Mouse (Mus musculus) stomach, embryonic 14.5 days (tissue): Measurements from ENCODE around the gene Csrnp1. TPM values are rescaled to one million over a fixed set of nuclear protein-coding genes. Genes with fewer than 3 reads are reported as not detected.

ENCODE experiments used
- ATAC-seq: fragments of 200-750 bp; cut with Nextera tagmentation; 2 replicates; pipeline ENCODE4 v1.8.0; 2017; ENCODE audit warnings: low read depth, moderate TSS enrichment; ENCODE audit not compliant: insufficient number of reproducible peaks, insufficient read depth, low FRiP score
- H3K27ac ChIP-seq: fragments of 300-500 bp; sonication (generic); 2 replicates; pipeline ENCODE4 v1.5.1; 2014; ENCODE audit warnings: mild to moderate bottlenecking, low read length, moderate library complexity, mixed read lengths
- H3K27me3 ChIP-seq: fragments of 300-500 bp; sonication (generic); 2 replicates; pipeline ENCODE4 v1.6.1; 2014; ENCODE audit warnings: low read length, control low read depth, mixed read lengths; ENCODE audit not compliant: control insufficient read depth, insufficient read depth
- H3K36me3 ChIP-seq: fragments of 300-500 bp; sonication (generic); 2 replicates; pipeline ENCODE4 v1.6.1; 2014; ENCODE audit warnings: mild to moderate bottlenecking, control low read depth, low read length, moderate library complexity, mixed read lengths; ENCODE audit not compliant: control insufficient read depth, insufficient read depth
- H3K4me1 ChIP-seq: fragments of 300-500 bp; sonication (generic); 2 replicates; pipeline ENCODE4 v1.6.1; 2014; ENCODE audit warnings: low read length, control low read depth, mixed read lengths; ENCODE audit not compliant: control insufficient read depth, insufficient read depth
- H3K4me2 ChIP-seq: fragments of 300-500 bp; sonication (generic); replicated peaks from 2 replicates; pipeline ENCODE4 v1.6.1; 2014; ENCODE audit warnings: low read depth, low read length, control low read depth
- H3K4me3 ChIP-seq: fragments of 300-500 bp; sonication (generic); 2 replicates; pipeline ENCODE4 v1.5.1; 2014; ENCODE audit warnings: low read depth, low read length, control low read depth
- H3K9ac ChIP-seq: fragments of 300-500 bp; sonication (generic); replicated peaks from 2 replicates; pipeline ENCODE4 v1.6.1; 2014; ENCODE audit warnings: low read depth, mild to moderate bottlenecking, control low read depth, low read length, moderate library complexity, mixed read lengths
- H3K9me3 ChIP-seq: fragments of 300-500 bp; sonication (generic); 2 replicates; pipeline ENCODE4 v1.6.1; 2016; ENCODE audit warnings: low read depth, low read length, control low read depth; ENCODE audit not compliant: control insufficient read depth
- WGBS: fragments of 180-500 bp; shearing (Covaris S2); extraction: QIAGEN DNeasy Blood & Tissue Kit; methylation state at CpG from one replicate; pipeline ENCODE4 v1.1.7; 2014; 5-methylcytosine and 5-hydroxymethylcytosine counted together
- polyA plus RNA-seq: library from polyadenylated mRNA; unstranded; fragments of >200 nt; fragmentation: Nextera tagmentation; extraction: Ambion mirVana; gene quantifications from 2 replicates; pipeline ENCODE4 v1.2.1, GENCODE M21; 2014

Gene Csrnp1
- polyA plus RNA-seq, 1 experiment from 2014 or later, result 2.5 TPM

GRCm38 (mm10) chr9:119962216-119962615, 22.2 kb downstream of the Csrnp1 start:
- Histone ChIP-seq H3K4me2 (no peak overlapping the region), H3K27me3 (no peaks in the 10 kb centered on the region), H3K4me1 (0 out of 2 replicates have a peak, but pooled peaks cover 6% of the 10 kb centered on the region), H3K4me3 (no peak overlapping the region), H3K9ac (no peak overlapping the region), H3K36me3 (no peaks in the 10 kb centered on the region), H3K27ac (no peak overlapping the region), H3K9me3 (no peaks in the 10 kb centered on the region)
- ATAC-seq, result no peak
- WGBS, result 64% methylated on average over 4 of the region's 4 CpGs

DNA sequence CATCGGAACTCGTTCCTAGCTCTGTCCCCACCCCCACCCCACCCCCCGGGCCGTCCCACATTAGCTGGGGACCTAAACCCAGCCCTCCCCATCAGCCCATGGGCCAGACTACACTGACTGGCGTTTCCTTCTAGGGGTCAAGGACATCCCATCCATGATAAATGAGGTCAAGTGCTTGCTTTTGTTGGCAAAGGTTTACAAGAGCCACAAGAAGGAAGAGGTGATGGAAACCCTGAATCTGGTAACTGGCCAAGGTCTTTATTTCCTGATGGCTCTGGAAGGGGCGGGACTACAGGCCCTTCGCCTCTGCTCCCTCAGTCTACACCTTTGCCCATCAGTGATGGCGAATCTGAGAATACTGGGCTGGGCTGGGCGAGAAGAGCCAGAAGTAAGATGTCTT, 25.6 kb downstream of the Csrnp1 start:
- H3K27ac ChIP-seq, result no peak overlapping the region
- H3K9ac ChIP-seq, result no peak overlapping the region
- WGBS, result 76% methylated on average over 9 of the region's 9 CpGs
- no peak overlapping the region for H3K4me3 ChIP-seq
- no peaks in the 10 kb centered on the region for H3K27me3 ChIP-seq
- H3K4me1 ChIP-seq, result 0 out of 2 replicates have a peak, but pooled peaks cover 6% of the 10 kb centered on the region
- H3K36me3 ChIP-seq, result no peaks in the 10 kb centered on the region
- no peak for ATAC-seq
- no peaks in the 10 kb centered on the region for H3K9me3 ChIP-seq
- no peak overlapping the region for H3K4me2 ChIP-seq

GRCm38 (mm10) chr9:119951388-119951787, 33.1 kb downstream of the Csrnp1 start:
- H3K27me3 ChIP-seq, result no peaks in the 10 kb centered on the region
- ATAC-seq, result no peak
- no peak overlapping the region for H3K4me3 ChIP-seq
- no peaks in the 10 kb centered on the region for H3K36me3 ChIP-seq
- peaks cover 7% of the 10 kb centered on the region for H3K4me1 ChIP-seq
- H3K9me3 ChIP-seq, result no peaks in the 10 kb centered on the region
- 84% methylated on average over 9 of the region's 9 CpGs for WGBS
- no peak overlapping the region for H3K9ac ChIP-seq
- H3K4me2 ChIP-seq, result no peak overlapping the region
- H3K27ac ChIP-seq, result no peak overlapping the region

- WGBS, result 28% methylated on average over 6 of the region's 6 CpGs
- H3K27ac ChIP-seq, result no peak overlapping the region
- no peaks in the 10 kb centered on the region for H3K36me3 ChIP-seq
Observed at GRCm38 (mm10) chr9:119950434-119950833, 34.0 kb downstream of the Csrnp1 start.

DNA sequence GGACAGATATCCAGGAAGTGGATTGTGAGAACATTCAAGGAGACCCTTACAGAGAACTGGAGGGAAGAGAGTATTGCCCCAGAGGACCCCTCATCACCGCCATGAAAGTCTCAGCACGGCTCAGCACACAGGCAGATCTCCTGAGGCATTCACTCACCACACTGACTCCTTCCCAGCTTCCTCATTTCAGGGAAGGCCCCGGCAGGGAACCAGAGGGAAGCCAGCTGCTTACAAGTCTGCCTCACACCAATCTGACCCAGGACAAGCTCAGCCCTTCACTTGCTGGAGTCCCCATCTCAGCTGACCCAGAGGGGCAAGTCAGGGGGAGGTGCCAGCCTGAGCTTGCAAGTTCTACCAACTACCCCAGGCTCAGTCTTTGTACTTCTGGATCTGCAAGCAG, 35.7 kb downstream of the Csrnp1 start:
- ATAC-seq, result no peak
- Histone ChIP-seq H3K4me1 (peaks cover 7% of the 10 kb centered on the region), H3K27me3 (no peaks in the 10 kb centered on the region), H3K9ac (no peak overlapping the region), H3K4me2 (no peak overlapping the region), H3K4me3 (no peak overlapping the region), H3K27ac (no peak overlapping the region), H3K9me3 (no peaks in the 10 kb centered on the region), H3K36me3 (no peaks in the 10 kb centered on the region)
- WGBS, result 28% methylated on average over 3 of the region's 3 CpGs

More at GRCm38 (mm10) chr9:119950434-119950833, 34.0 kb downstream of the Csrnp1 start:
- Histone ChIP-seq H3K27me3 (no peaks in the 10 kb centered on the region), H3K9ac (no peak overlapping the region), H3K9me3 (no peaks in the 10 kb centered on the region), H3K4me3 (no peak overlapping the region), H3K4me2 (no peak overlapping the region), H3K4me1 (peaks cover 7% of the 10 kb centered on the region)
- peak; percentile 63; the same call in 1 of the 2 replicates for ATAC-seq

GRCm38 (mm10) chr9:119945173-119945900, 39.1 kb downstream of the Csrnp1 start:
- H3K4me3 ChIP-seq, result no peak overlapping the region
- ATAC-seq, result no peak
- no peak overlapping the region for H3K27ac ChIP-seq
- WGBS, result 76% methylated on average over 12 of the region's 12 CpGs
- H3K4me1 ChIP-seq, result peaks cover 2% of the 10 kb centered on the region
- no peak overlapping the region for H3K9ac ChIP-seq
- no peak overlapping the region for H3K4me2 ChIP-seq
- no peaks in the 10 kb centered on the region for H3K27me3 ChIP-seq
- no peaks in the 10 kb centered on the region for H3K9me3 ChIP-seq
- no peaks in the 10 kb centered on the region for H3K36me3 ChIP-seq

GRCm38 (mm10) chr9:119943326-119943725, 41.1 kb downstream of the Csrnp1 start:
- WGBS, result 100% methylated on average over 1 of the region's 1 CpGs
- ATAC-seq, result no peak

DNA sequence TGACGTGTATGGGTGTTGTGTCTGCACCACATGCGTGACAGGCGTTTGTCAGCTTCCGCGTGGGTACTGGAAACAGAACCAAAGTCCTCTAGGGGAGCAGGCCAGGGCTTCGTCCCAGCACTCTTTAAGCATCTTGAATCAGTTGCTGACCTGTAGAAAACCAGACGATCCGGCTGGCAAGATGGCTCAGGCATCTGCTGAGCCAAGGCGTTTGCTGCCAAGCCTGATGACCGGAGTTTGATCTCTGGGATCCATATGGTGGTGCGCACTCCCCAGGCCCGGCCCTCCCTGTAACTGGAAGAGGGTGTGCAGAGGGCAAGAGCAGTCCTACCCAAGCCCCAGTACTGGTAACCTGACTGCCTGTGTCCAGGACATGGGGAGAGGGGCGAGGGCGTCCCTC, 42.6 kb downstream of the Csrnp1 start:
- Histone ChIP-seq H3K4me1 (peaks cover 3% of the 10 kb centered on the region; the same call in 1 of the 2 replicates), H3K9me3 (no peaks in the 10 kb centered on the region), H3K4me2 (no peak overlapping the region), H3K27me3 (no peaks in the 10 kb centered on the region), H3K9ac (no peak overlapping the region), H3K36me3 (no peaks in the 10 kb centered on the region), H3K27ac (no peak overlapping the region), H3K4me3 (no peak overlapping the region)
- no peak for ATAC-seq
- WGBS, result 87% methylated on average over 14 of the region's 14 CpGs

More at GRCm38 (mm10) chr9:119943326-119943725, 41.1 kb downstream of the Csrnp1 start:
- Histone ChIP-seq H3K9ac (no peak overlapping the region), H3K27me3 (no peaks in the 10 kb centered on the region), H3K4me3 (no peak overlapping the region), H3K27ac (no peak overlapping the region), H3K9me3 (no peaks in the 10 kb centered on the region), H3K36me3 (no peaks in the 10 kb centered on the region), H3K4me2 (no peak overlapping the region), H3K4me1 (no peaks in the 10 kb centered on the region)

DNA sequence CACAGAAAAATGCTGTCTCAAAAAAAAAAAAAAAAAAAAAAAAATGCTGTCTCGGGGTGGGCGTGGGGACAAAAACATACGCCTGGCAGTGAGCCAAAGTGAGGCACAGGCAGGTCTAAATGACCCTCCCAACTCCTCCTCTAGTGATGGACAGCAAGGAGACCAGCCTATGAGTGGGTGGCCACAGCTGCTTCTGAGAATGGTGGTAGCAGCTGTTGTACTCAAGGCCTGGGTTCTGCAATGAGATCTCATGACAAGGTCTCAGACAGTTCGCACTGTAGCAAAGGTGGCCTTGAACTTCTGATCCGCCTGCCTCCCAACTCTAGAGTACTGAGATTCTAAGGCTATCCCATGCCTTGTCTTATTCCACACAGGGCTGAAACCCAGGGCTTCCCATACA, 43.1 kb downstream of the Csrnp1 start:
- WGBS, result 70% methylated on average over 5 of the region's 5 CpGs
- no peak overlapping the region for H3K4me3 ChIP-seq
- no peak overlapping the region for H3K9ac ChIP-seq
- no peaks in the 10 kb centered on the region for H3K27me3 ChIP-seq
- H3K4me1 ChIP-seq, result peaks cover 5% of the 10 kb centered on the region; the same call in 1 of the 2 replicates
- no peak overlapping the region for H3K27ac ChIP-seq
- ATAC-seq, result no peak
- no peaks in the 10 kb centered on the region for H3K9me3 ChIP-seq
- H3K4me2 ChIP-seq, result no peak overlapping the region
- H3K36me3 ChIP-seq, result no peaks in the 10 kb centered on the region
